Mouse (Mus musculus): ENCODE data around the gene Adgrb3. TPM values are rescaled to one million over a fixed set of nuclear protein-coding genes. Genes with fewer than 3 reads are reported as not detected.

Adgrb3 gene
- polyA plus RNA-seq, 1 experiment from 2014 or later, result 62.0 TPM

DNA sequence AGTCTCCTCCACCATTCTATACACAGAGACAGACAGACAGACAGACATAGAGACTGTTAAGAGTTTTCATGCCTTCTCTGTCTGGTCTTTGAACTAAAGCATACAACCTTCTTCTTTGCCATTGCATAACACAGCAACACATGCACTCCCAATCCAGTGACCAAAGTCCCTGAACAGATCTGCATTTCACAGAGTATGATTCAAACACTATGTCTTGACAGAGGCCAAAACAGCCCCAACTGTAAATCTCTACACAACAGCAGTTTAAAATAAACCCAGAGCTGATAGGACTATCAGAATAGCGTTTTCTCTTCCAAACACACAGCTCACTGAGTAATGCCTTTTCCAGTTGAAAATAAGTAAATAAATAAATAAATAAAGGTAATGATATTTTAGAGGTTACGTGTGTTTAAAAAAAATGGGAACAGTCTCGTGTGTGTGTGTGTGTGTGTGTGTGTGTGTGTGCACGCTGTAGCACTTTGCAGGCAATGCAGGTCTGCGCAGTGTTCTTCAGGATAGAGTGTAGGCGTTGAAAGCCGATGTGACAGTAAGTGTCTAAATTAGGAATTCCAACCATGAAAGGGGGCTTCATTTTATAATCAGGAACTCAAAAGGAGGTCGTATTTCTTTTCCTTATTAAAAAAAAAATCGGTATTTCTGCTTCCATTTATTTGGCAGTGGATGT is 1.3 kb downstream of the Adgrb3 start:
- Histone ChIP-seq H3K9ac (peak overlapping the region; percentile 78), H3K4me3 (replicated peaks; ENCODE audit: low read length) (peak overlapping the region; percentile 64), H3K36me3 (replicated peaks; ENCODE audit: control insufficient read depth, insufficient read depth) (no peaks in the 10 kb centered on the region), H3K4me1 (replicated peaks; ENCODE audit: control insufficient read depth, insufficient read depth, low read length) (peaks cover 47% of the 10 kb centered on the region), H3K27ac (peak overlapping the region; percentile 94), H3K4me2 (replicated peaks) (peak overlapping the region; percentile 75), H3K9me3 (ENCODE audit: control insufficient read depth, low read length) (no peaks in the 10 kb centered on the region), H3K27me3 (ENCODE audit: control insufficient read depth, insufficient read depth, low read length) (no peaks in the 10 kb centered on the region)
- WGBS, result 40% methylated on average over 9 of the region's 9 CpGs
- DNase-seq (ENCODE audit: low spot score) (no peak), ATAC-seq (ENCODE audit: low FRiP score) (no peak)

DNA sequence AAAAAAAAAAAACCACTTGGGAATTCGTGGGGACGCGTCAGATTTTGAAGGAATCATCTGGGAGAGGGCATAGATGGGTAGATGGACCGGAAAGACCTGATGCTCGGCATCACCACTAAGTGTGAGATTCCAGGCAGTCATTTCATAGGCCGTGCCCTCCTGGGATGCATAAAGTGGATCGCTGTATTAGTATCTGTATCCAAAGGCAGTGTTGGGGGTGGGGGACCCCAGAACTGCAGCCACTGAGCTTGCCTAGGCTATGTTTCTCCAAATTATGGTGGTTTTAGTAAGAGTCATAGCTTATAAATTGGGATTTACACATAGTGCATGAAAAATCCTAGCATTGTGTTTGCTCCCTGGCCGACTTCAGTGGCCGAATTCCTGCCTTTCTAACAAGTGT is 2.1 kb downstream of the Adgrb3 start:
- Histone ChIP-seq H3K27ac (0 out of 2 replicates have a peak overlapping the region, but pooled peaks have one; percentile 35), H3K4me2 (replicated peaks) (peak overlapping the region; percentile 75), H3K9me3 (ENCODE audit: control insufficient read depth, low read length) (no peaks in the 10 kb centered on the region), H3K36me3 (replicated peaks; ENCODE audit: control insufficient read depth, insufficient read depth) (no peaks in the 10 kb centered on the region), H3K9ac (peak overlapping the region; percentile 78), H3K4me1 (replicated peaks; ENCODE audit: control insufficient read depth, insufficient read depth, low read length) (peaks cover 49% of the 10 kb centered on the region), H3K27me3 (ENCODE audit: control insufficient read depth, insufficient read depth, low read length) (no peaks in the 10 kb centered on the region), H3K4me3 (replicated peaks; ENCODE audit: low read length) (peak overlapping the region; percentile 64)
- DNase-seq (ENCODE audit: low spot score), result no peak
- no peak for ATAC-seq (ENCODE audit: low FRiP score)
- 46% methylated on average over 9 of the region's 9 CpGs for WGBS

DNA sequence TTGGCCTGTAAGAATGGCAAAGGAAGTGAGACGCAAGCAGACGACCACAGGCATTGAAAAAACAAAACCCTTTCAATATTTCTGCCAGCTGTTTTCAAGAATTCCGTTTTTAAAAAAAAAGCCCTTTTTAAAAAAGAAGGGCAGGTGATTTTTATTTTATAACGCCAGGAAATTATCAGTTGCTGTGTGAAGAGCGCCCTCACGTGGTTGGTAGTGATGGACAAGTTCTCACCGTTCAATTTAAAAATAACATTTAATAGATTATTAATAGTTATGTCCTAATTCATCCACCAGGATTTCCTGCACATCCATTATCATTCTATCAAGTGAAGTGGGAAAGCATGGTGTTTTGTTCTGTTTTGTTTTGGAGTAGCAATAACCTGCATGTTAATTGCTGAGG is 2.7 kb downstream of the Adgrb3 start:
- Histone ChIP-seq H3K27me3 (ENCODE audit: control insufficient read depth, insufficient read depth, low read length) (no peaks in the 10 kb centered on the region), H3K36me3 (replicated peaks; ENCODE audit: control insufficient read depth, insufficient read depth) (no peaks in the 10 kb centered on the region), H3K9ac (peak overlapping the region; percentile 78), H3K4me3 (replicated peaks; ENCODE audit: low read length) (peak overlapping the region; percentile 64), H3K4me2 (replicated peaks) (peak overlapping the region; percentile 75), H3K4me1 (replicated peaks; ENCODE audit: control insufficient read depth, insufficient read depth, low read length) (peaks cover 48% of the 10 kb centered on the region), H3K27ac (no peak overlapping the region), H3K9me3 (ENCODE audit: control insufficient read depth, low read length) (no peaks in the 10 kb centered on the region)
- peak; percentile 76 for DNase-seq (ENCODE audit: low spot score)
- whole genome bisulfite sequencing, result 10% methylated on average over 7 of the region's 7 CpGs
- no peak for ATAC-seq (ENCODE audit: low FRiP score)

DNA sequence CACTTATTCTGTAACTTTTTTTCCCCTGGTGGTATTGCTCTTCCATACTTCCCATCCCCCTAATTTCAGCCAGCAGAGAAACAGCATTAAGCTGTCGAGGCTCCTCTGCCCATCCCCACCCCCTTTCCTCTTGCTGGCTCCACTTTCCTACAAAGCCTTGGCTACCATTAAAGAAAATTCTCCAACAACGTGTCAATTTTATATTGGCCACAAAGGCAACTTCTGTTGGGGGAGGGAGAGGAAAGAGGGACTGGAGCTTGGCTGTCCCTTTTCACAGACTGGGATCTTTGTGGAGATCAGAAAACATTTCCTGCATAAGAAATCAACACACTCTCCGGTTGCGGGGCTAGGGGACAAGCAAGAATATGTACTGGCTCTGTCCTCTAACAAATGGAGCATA is 4.9 kb downstream of the Adgrb3 start:
- DNase-seq (ENCODE audit: low spot score) (no peak), ATAC-seq (ENCODE audit: low FRiP score) (no peak)
- Histone ChIP-seq H3K4me2 (replicated peaks) (peak overlapping the region; percentile 75), H3K27me3 (ENCODE audit: control insufficient read depth, insufficient read depth, low read length) (no peaks in the 10 kb centered on the region), H3K4me1 (replicated peaks; ENCODE audit: control insufficient read depth, insufficient read depth, low read length) (peaks cover 43% of the 10 kb centered on the region), H3K9me3 (ENCODE audit: control insufficient read depth, low read length) (no peaks in the 10 kb centered on the region), H3K36me3 (replicated peaks; ENCODE audit: control insufficient read depth, insufficient read depth) (no peaks in the 10 kb centered on the region), H3K4me3 (replicated peaks; ENCODE audit: low read length) (peak overlapping the region; percentile 19), H3K27ac (no peak overlapping the region), H3K9ac (peak overlapping the region; percentile 37)
- WGBS, result 27% methylated on average over 4 of the region's 4 CpGs

DNA sequence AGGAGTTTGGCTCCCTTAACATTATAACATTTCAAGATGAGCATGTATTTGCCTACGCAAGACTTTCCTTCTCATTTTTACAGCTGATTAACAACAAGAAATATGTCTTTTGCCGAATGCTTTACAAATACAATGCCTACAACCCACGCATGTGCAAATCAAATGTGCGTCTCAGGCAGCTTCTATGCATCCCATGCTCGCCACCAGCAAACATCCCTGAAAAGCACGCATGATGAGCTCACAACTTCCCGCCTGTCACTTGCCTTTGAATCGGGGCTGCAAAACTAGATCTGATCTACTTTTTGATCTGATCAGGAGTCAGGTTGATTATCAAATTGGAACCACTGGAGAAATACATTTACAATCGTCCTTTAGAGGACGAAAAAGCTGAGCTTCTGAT is 5.5 kb downstream of the Adgrb3 start:
- no peaks in the 10 kb centered on the region for H3K27me3 ChIP-seq (ENCODE audit: control insufficient read depth, insufficient read depth, low read length)
- H3K27ac ChIP-seq, result no peak overlapping the region
- H3K4me2 ChIP-seq (replicated peaks), result peak overlapping the region; percentile 75
- no peaks in the 10 kb centered on the region for H3K9me3 ChIP-seq (ENCODE audit: control insufficient read depth, low read length)
- no peaks in the 10 kb centered on the region for H3K36me3 ChIP-seq (replicated peaks; ENCODE audit: control insufficient read depth, insufficient read depth)
- WGBS, result 62% methylated on average over 10 of the region's 10 CpGs
- DNase-seq (ENCODE audit: low spot score) (no peak), ATAC-seq (ENCODE audit: low FRiP score) (no peak)
- peak overlapping the region; percentile 19 for H3K4me3 ChIP-seq (replicated peaks; ENCODE audit: low read length)
- peaks cover 43% of the 10 kb centered on the region for H3K4me1 ChIP-seq (replicated peaks; ENCODE audit: control insufficient read depth, insufficient read depth, low read length)
- H3K9ac ChIP-seq, result peak overlapping the region; percentile 33; the same call in 1 of the 2 replicates

DNA sequence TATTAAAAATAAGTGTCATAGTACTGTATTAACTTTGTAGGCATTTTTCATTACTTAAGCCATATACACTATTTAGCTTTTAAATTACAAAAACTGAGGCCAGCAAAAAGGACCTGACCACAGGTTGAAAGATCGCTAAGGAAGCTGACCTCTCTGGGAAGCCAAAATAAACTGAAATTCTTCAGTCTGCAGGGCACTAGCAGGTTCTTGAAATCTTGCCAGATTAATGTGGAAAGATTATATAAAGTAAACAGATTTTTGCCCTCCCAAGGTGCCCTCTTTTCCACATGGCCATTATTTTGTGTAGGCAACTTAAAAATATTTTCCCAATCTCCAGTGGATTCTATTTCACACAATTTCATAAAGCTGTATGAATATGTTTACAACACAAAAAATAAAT is 14.0 kb downstream of the Adgrb3 start:
- 73% methylated on average over 1 of the region's 1 CpGs for WGBS
- Histone ChIP-seq H3K27me3 (ENCODE audit: control insufficient read depth, insufficient read depth, low read length) (no peaks in the 10 kb centered on the region), H3K27ac (no peak overlapping the region), H3K36me3 (replicated peaks; ENCODE audit: control insufficient read depth, insufficient read depth) (no peaks in the 10 kb centered on the region), H3K9me3 (ENCODE audit: control insufficient read depth, low read length) (no peaks in the 10 kb centered on the region), H3K4me1 (replicated peaks; ENCODE audit: control insufficient read depth, insufficient read depth, low read length) (no peaks in the 10 kb centered on the region), H3K4me3 (replicated peaks; ENCODE audit: low read length) (no peak overlapping the region), H3K9ac (no peak overlapping the region), H3K4me2 (replicated peaks) (no peak overlapping the region)
- no peak for DNase-seq (ENCODE audit: low spot score)
- ATAC-seq (ENCODE audit: low FRiP score), result no peak

DNA sequence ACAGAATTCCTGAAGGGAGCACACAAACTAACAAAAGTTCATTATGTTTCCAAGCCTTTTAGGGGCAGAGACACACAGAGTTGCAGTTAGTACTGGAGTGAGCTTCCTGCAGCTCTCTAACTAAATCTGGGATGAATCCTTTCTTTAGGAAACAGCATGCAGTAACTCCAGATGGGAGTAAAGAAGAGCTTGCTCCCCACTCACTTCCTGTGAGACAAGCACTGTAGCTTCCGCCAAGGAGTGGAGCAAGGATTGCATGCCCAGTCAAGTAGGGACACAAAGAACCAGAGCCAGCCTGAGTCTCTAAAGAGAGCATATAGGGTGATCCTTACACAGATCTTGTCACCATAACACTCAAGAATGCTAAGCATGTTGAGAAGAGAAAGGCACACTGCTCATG is 50.7 kb downstream of the Adgrb3 start:
- Histone ChIP-seq H3K4me2 (replicated peaks) (no peak overlapping the region), H3K4me1 (replicated peaks; ENCODE audit: control insufficient read depth, insufficient read depth, low read length) (no peaks in the 10 kb centered on the region), H3K9ac (no peak overlapping the region), H3K4me3 (replicated peaks; ENCODE audit: low read length) (no peak overlapping the region), H3K9me3 (ENCODE audit: control insufficient read depth, low read length) (no peaks in the 10 kb centered on the region), H3K27me3 (ENCODE audit: control insufficient read depth, insufficient read depth, low read length) (no peaks in the 10 kb centered on the region), H3K27ac (no peak overlapping the region), H3K36me3 (replicated peaks; ENCODE audit: control insufficient read depth, insufficient read depth) (no peaks in the 10 kb centered on the region)
- DNase-seq (ENCODE audit: low spot score) (no peak), ATAC-seq (ENCODE audit: low FRiP score) (no peak)
- WGBS, result 74% methylated on average over 1 of the region's 1 CpGs

DNA sequence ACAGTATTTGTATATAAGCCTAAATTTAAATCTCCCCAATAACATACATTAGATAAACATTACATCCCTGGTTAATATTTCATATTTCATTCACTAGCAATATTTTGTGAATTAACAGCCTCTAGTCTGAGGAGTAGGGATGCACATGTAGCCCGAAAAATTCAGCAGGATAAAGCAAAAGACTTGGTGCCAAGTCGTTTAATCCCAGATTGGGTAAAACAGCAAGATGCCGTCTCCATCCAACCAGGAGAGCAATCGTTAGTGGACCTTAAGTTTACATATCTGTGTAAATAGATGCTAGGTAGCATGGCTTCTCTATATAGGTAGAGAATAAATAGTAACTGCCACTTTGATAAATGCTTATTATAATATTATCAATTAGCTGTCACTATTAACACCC is 52.0 kb downstream of the Adgrb3 start:
- Histone ChIP-seq H3K9ac (no peak overlapping the region), H3K4me1 (replicated peaks; ENCODE audit: control insufficient read depth, insufficient read depth, low read length) (no peaks in the 10 kb centered on the region), H3K9me3 (ENCODE audit: control insufficient read depth, low read length) (no peaks in the 10 kb centered on the region), H3K27ac (no peak overlapping the region), H3K4me3 (replicated peaks; ENCODE audit: low read length) (no peak overlapping the region), H3K4me2 (replicated peaks) (no peak overlapping the region), H3K36me3 (replicated peaks; ENCODE audit: control insufficient read depth, insufficient read depth) (no peaks in the 10 kb centered on the region), H3K27me3 (ENCODE audit: control insufficient read depth, insufficient read depth, low read length) (no peaks in the 10 kb centered on the region)
- DNase-seq (ENCODE audit: low spot score) (no peak), ATAC-seq (ENCODE audit: low FRiP score) (no peak)
- WGBS, result 76% methylated on average over 4 of the region's 4 CpGs

DNA sequence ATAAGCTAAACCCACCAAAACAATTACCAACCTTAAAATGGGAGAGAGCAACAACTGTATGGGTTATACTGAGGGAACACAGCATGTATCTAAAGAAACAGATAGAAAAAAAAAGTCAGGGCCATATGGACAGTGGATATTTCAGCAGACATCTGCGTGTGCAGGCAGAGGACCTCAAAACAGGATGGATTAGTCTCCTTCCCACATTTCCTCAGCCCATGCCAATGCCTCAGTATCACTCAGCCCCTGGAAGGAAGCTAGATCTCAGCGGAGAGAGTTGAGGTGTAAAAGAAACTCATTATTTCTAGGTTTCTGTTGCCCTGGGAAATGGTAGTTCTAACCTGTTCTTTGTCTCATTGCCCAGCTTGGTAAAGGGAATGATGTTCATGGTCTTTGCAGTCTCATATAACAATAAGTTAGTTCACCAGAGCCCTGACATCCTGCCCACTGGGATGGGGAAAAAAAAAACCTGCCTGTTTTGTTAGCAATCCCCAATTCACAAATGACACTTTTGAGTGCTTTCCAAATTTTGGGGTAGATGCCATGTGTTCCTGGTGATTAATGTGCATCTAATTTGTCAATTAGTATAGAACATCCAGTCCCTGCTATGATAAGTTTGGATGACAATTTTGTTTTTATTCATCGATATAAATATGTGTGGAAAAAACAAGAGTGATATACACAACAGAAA is 53.9 kb downstream of the Adgrb3 start:
- H3K9me3 ChIP-seq (ENCODE audit: control insufficient read depth, low read length), result no peaks in the 10 kb centered on the region
- H3K27ac ChIP-seq, result no peak overlapping the region
- H3K36me3 ChIP-seq (replicated peaks; ENCODE audit: control insufficient read depth, insufficient read depth), result no peaks in the 10 kb centered on the region
- H3K4me1 ChIP-seq (replicated peaks; ENCODE audit: control insufficient read depth, insufficient read depth, low read length), result no peaks in the 10 kb centered on the region
- no peak overlapping the region for H3K9ac ChIP-seq
- H3K4me2 ChIP-seq (replicated peaks), result no peak overlapping the region
- WGBS, result 83% methylated on average over 3 of the region's 3 CpGs
- no peak overlapping the region for H3K4me3 ChIP-seq (replicated peaks; ENCODE audit: low read length)
- ATAC-seq (ENCODE audit: low FRiP score), result no peak
- no peak for DNase-seq (ENCODE audit: low spot score)
- H3K27me3 ChIP-seq (ENCODE audit: control insufficient read depth, insufficient read depth, low read length), result no peaks in the 10 kb centered on the region
